Mouse (Mus musculus) heart, embryonic 15.5 days (tissue): ENCODE measurements at regions not wholly inside any gene's neighbourhood (a gene's known extent, or its start where the extent isn't known, plus 50 kb on each side); places are given as distances from the start of the nearest gene placed in this dataset.
A peak's percentile ranks its signal among the peaks of the same experiment; 100 is the strongest.

Source experiments
- ATAC-seq: fragments of 200-750 bp; cut with Nextera tagmentation; replicated peaks from 2 replicates; pipeline ENCODE4 v1.8.0; 2017; ENCODE audit warnings: low read depth, moderate TSS enrichment; ENCODE audit not compliant: insufficient number of reproducible peaks, insufficient read depth, low FRiP score
- H3K27ac ChIP-seq: fragments of 300-500 bp; sonication (generic); 2 replicates; pipeline ENCODE4 v1.5.1; 2015; ENCODE audit warnings: mild to moderate bottlenecking, inconsistent platforms
- H3K27me3 ChIP-seq: fragments of 300-500 bp; sonication (generic); 2 replicates; pipeline ENCODE4 v1.6.1; 2015; ENCODE audit warnings: inconsistent platforms
- H3K36me3 ChIP-seq: fragments of 300-500 bp; sonication (generic); 2 replicates; pipeline ENCODE4 v1.6.1; 2015; ENCODE audit warnings: mild to moderate bottlenecking, inconsistent platforms
- H3K4me1 ChIP-seq: fragments of 300-500 bp; sonication (generic); replicated peaks from 2 replicates; pipeline ENCODE4 v1.6.1; 2015; ENCODE audit warnings: inconsistent platforms
- H3K4me2 ChIP-seq: fragments of 300-500 bp; sonication (generic); 2 replicates; pipeline ENCODE4 v1.6.1; 2015; ENCODE audit warnings: inconsistent platforms, mild to moderate bottlenecking, moderate library complexity
- H3K4me3 ChIP-seq: fragments of 300-500 bp; sonication (generic); 2 replicates; pipeline ENCODE4 v1.5.1; 2015; ENCODE audit warnings: mild to moderate bottlenecking, inconsistent platforms
- H3K9ac ChIP-seq: fragments of 300-500 bp; sonication (generic); 2 replicates; pipeline ENCODE4 v1.6.1; 2015; ENCODE audit warnings: mild to moderate bottlenecking, inconsistent platforms
- H3K9me3 ChIP-seq: fragments of 300-500 bp; sonication (generic); replicated peaks from 2 replicates; pipeline ENCODE4 v1.6.1; 2016; ENCODE audit warnings: inconsistent platforms
- WGBS: fragments of 180-500 bp; shearing (Covaris S2); methylation state at CpG from one replicate; pipeline ENCODE4 v1.1.7; 2015; ENCODE audit warnings: mixed read lengths; 5-methylcytosine and 5-hydroxymethylcytosine counted together

- Histone ChIP-seq H3K4me2 (no peak overlapping the region), H3K9me3 (no peaks in the 10 kb centered on the region)
- ATAC-seq, result no peak; the same call in 1 of the 2 replicates
Measured at GRCm38 (mm10) chr8:26501814-26502572, 382.7 kb downstream of the Gm45692 start.

GRCm38 (mm10) chr8:26502772-26503171 lies 383.4 kb downstream of the Gm45692 start:
- H3K9ac ChIP-seq, result no peak overlapping the region
- H3K4me2 ChIP-seq, result no peak overlapping the region
- H3K27me3 ChIP-seq, result no peaks in the 10 kb centered on the region
- ATAC-seq, result no peak
- peaks cover 12% of the 10 kb centered on the region; the same call in 1 of the 2 replicates for H3K4me1 ChIP-seq
- H3K36me3 ChIP-seq, result no peaks in the 10 kb centered on the region
- WGBS, result 53% methylated on average over 4 of the region's 4 CpGs
- no peak overlapping the region for H3K4me3 ChIP-seq
- H3K27ac ChIP-seq, result no peak overlapping the region
- H3K9me3 ChIP-seq, result no peaks in the 10 kb centered on the region

More at GRCm38 (mm10) chr8:26501814-26502572, 382.7 kb downstream of the Gm45692 start:
- H3K4me3 ChIP-seq, result no peak overlapping the region
- H3K9ac ChIP-seq, result no peak overlapping the region
- peaks cover 12% of the 10 kb centered on the region; the same call in 1 of the 2 replicates for H3K4me1 ChIP-seq
- H3K27me3 ChIP-seq, result no peaks in the 10 kb centered on the region
- H3K27ac ChIP-seq, result peak overlapping the region; percentile 51
- 44% methylated on average over 11 of the region's 11 CpGs for WGBS
- H3K36me3 ChIP-seq, result no peaks in the 10 kb centered on the region

GRCm38 (mm10) chr8:26503918-26504317 lies 384.6 kb downstream of the Gm45692 start:
- H3K9me3 ChIP-seq, result no peaks in the 10 kb centered on the region
- peaks cover 12% of the 10 kb centered on the region; the same call in 1 of the 2 replicates for H3K4me1 ChIP-seq
- no peak overlapping the region for H3K4me3 ChIP-seq
- ATAC-seq, result no peak
- no peaks in the 10 kb centered on the region for H3K36me3 ChIP-seq
- H3K27me3 ChIP-seq, result no peaks in the 10 kb centered on the region
- 60% methylated on average over 4 of the region's 4 CpGs for WGBS
- no peak overlapping the region for H3K4me2 ChIP-seq
- H3K27ac ChIP-seq, result no peak overlapping the region
- no peak overlapping the region for H3K9ac ChIP-seq

- WGBS, result 64% methylated on average over 16 of the region's 16 CpGs
Measured at GRCm38 (mm10) chr8:26504319-26505035, 385.1 kb downstream of the Gm45692 start.

GRCm38 (mm10) chr8:26507611-26508070 lies 388.3 kb downstream of the Gm45692 start:
- Histone ChIP-seq H3K27ac (no peak overlapping the region), H3K27me3 (no peaks in the 10 kb centered on the region), H3K4me2 (no peak overlapping the region), H3K9ac (no peak overlapping the region), H3K36me3 (no peaks in the 10 kb centered on the region), H3K9me3 (no peaks in the 10 kb centered on the region), H3K4me3 (no peak overlapping the region), H3K4me1 (0 out of 2 replicates have a peak, but pooled peaks cover under 1% of the 10 kb centered on the region)
- 48% methylated on average over 12 of the region's 12 CpGs for WGBS
- no peak for ATAC-seq

More at GRCm38 (mm10) chr8:26504319-26505035, 385.1 kb downstream of the Gm45692 start:
- no peak for ATAC-seq
- Histone ChIP-seq H3K9me3 (no peaks in the 10 kb centered on the region), H3K4me2 (no peak overlapping the region), H3K27ac (no peak overlapping the region), H3K4me3 (no peak overlapping the region), H3K27me3 (no peaks in the 10 kb centered on the region), H3K9ac (no peak overlapping the region), H3K4me1 (peaks cover 12% of the 10 kb centered on the region; the same call in 1 of the 2 replicates), H3K36me3 (no peaks in the 10 kb centered on the region)

- WGBS, result 52% methylated on average over 3 of the region's 3 CpGs
- H3K9me3 ChIP-seq, result no peaks in the 10 kb centered on the region
- no peaks in the 10 kb centered on the region for H3K4me1 ChIP-seq
- H3K4me3 ChIP-seq, result no peak overlapping the region
- H3K36me3 ChIP-seq, result no peaks in the 10 kb centered on the region
- H3K27me3 ChIP-seq, result no peaks in the 10 kb centered on the region
- H3K9ac ChIP-seq, result no peak overlapping the region
- H3K27ac ChIP-seq, result no peak overlapping the region
- no peak overlapping the region for H3K4me2 ChIP-seq
- no peak for ATAC-seq
Measured at GRCm38 (mm10) chr8:26509254-26509653, 389.9 kb downstream of the Gm45692 start.

GRCm38 (mm10) chr8:26513001-26513400 lies 393.7 kb downstream of the Gm45692 start:
- Histone ChIP-seq H3K4me3 (no peak overlapping the region), H3K9ac (no peak overlapping the region), H3K27me3 (no peaks in the 10 kb centered on the region), H3K27ac (no peak overlapping the region), H3K9me3 (no peaks in the 10 kb centered on the region), H3K4me1 (no peaks in the 10 kb centered on the region), H3K36me3 (no peaks in the 10 kb centered on the region), H3K4me2 (no peak overlapping the region)
- 83% methylated on average over 7 of the region's 7 CpGs for WGBS
- no peak for ATAC-seq

GRCm38 (mm10) chr8:26524237-26524636 lies 404.9 kb downstream of the Gm45692 start:
- H3K36me3 ChIP-seq, result no peaks in the 10 kb centered on the region
- H3K4me1 ChIP-seq, result no peaks in the 10 kb centered on the region
- no peak overlapping the region for H3K9ac ChIP-seq
- H3K4me3 ChIP-seq, result no peak overlapping the region
- no peaks in the 10 kb centered on the region for H3K27me3 ChIP-seq
- no peak overlapping the region for H3K27ac ChIP-seq
- 82% methylated on average over 2 of the region's 2 CpGs for WGBS
- ATAC-seq, result no peak
- H3K9me3 ChIP-seq, result no peaks in the 10 kb centered on the region
- H3K4me2 ChIP-seq, result no peak overlapping the region

- H3K9me3 ChIP-seq, result no peaks in the 10 kb centered on the region
- no peak overlapping the region for H3K4me3 ChIP-seq
- no peak for ATAC-seq
- no peaks in the 10 kb centered on the region for H3K36me3 ChIP-seq
- H3K27me3 ChIP-seq, result no peaks in the 10 kb centered on the region
- H3K9ac ChIP-seq, result no peak overlapping the region
- H3K4me2 ChIP-seq, result no peak overlapping the region
- H3K27ac ChIP-seq, result no peak overlapping the region
- H3K4me1 ChIP-seq, result no peaks in the 10 kb centered on the region
- 48% methylated on average over 10 of the region's 10 CpGs for WGBS
Measured at GRCm38 (mm10) chr8:26526474-26527185, 407.3 kb downstream of the Gm45692 start.

GRCm38 (mm10) chr8:26527186-26527580 lies 407.8 kb downstream of the Gm45692 start:
- Histone ChIP-seq H3K27me3 (no peaks in the 10 kb centered on the region), H3K36me3 (no peaks in the 10 kb centered on the region), H3K27ac (no peak overlapping the region), H3K4me1 (no peaks in the 10 kb centered on the region), H3K9me3 (no peaks in the 10 kb centered on the region), H3K4me3 (no peak overlapping the region), H3K4me2 (no peak overlapping the region), H3K9ac (no peak overlapping the region)
- no peak for ATAC-seq
- 66% methylated on average over 5 of the region's 5 CpGs for WGBS

GRCm38 (mm10) chr8:26529921-26530320 lies 410.6 kb downstream of the Gm45692 start:
- Histone ChIP-seq H3K9ac (no peak overlapping the region), H3K27me3 (no peaks in the 10 kb centered on the region), H3K36me3 (no peaks in the 10 kb centered on the region), H3K27ac (no peak overlapping the region), H3K4me1 (0 out of 2 replicates have a peak, but pooled peaks cover 6% of the 10 kb centered on the region), H3K4me2 (no peak overlapping the region), H3K9me3 (no peaks in the 10 kb centered on the region), H3K4me3 (no peak overlapping the region)
- WGBS, result 81% methylated on average over 8 of the region's 8 CpGs
- no peak for ATAC-seq
